Mouse (Mus musculus): ENCODE measurements around the gene 1700029P11Rik. TPM values are rescaled to one million over a fixed set of nuclear protein-coding genes. Genes with fewer than 3 reads are reported as not detected.
"Not testable (repeated sequence)": the region's sequence is repeated elsewhere in the genome, so short reads cannot be mapped to it uniquely, and the experiment has no call there.

1700029P11Rik gene
- polyA plus RNA-seq, 1 experiment from 2014 or later, result not detected

DNA sequence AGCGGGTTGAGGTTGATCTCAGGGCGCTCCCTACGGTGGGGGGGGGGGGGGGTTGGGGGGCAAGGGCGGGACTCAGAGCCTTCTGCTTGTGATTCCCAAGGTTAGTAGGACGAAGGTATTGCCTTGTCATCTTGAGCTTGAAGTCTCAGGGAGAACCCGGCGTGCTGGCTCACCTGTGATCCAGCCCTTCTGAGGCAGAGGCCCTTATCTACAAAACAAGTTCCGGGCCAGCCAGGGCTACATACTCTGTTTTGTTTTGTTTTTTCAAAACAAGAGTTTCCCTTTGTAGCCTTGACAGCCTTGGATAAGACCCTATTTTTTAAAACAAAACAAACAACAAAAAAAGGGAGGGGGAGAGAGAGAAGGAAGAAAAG, 19.3 kb upstream of the 1700029P11Rik start:
- H3K4me1 ChIP-seq, result peaks cover 11% of the 10 kb centered on the region; the same call in 1 of the 2 replicates
- no peak for DNase-seq (ENCODE audit: low spot score)
- 0% methylated on average over 7 of the region's 8 CpGs for WGBS
- H3K9me3 ChIP-seq, result no peaks in the 10 kb centered on the region
- H3K4me3 ChIP-seq, result peak overlapping the region; percentile 76
- H3K36me3 ChIP-seq, result no peaks in the 10 kb centered on the region
- H3K27me3 ChIP-seq (ENCODE audit: insufficient read depth, poor library complexity, severe bottlenecking), result no peaks in the 10 kb centered on the region
- H3K27ac ChIP-seq, result peak overlapping the region; percentile 78

DNA sequence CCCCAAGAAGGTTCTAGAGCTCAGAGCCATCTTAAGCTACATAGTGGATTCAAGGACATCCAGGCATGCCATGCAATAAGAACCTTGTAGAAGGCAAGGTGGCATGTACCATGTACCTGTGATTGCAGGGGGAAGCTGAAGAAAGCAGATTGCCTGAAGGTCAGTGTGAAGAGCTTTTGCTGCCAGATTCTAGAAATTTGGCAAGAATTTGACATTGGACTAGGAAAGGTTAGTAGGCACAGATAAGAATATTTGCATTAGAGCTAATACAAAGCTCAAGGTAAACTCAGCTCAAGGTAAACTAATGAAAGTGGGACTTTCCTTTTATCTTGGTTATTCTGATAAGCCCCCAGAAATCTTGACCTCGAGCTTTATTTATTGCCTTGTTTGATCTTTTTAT, 16.1 kb upstream of the 1700029P11Rik start:
- 53% methylated on average over 1 of the region's 1 CpGs for WGBS
- DNase-seq (ENCODE audit: low spot score), result no peak
- Histone ChIP-seq H3K27me3 (ENCODE audit: insufficient read depth, poor library complexity, severe bottlenecking) (no peaks in the 10 kb centered on the region), H3K36me3 (no peaks in the 10 kb centered on the region), H3K27ac (no peak overlapping the region), H3K4me3 (no peak overlapping the region), H3K4me1 (peaks cover 6% of the 10 kb centered on the region; the same call in 1 of the 2 replicates), H3K9me3 (no peaks in the 10 kb centered on the region)

DNA sequence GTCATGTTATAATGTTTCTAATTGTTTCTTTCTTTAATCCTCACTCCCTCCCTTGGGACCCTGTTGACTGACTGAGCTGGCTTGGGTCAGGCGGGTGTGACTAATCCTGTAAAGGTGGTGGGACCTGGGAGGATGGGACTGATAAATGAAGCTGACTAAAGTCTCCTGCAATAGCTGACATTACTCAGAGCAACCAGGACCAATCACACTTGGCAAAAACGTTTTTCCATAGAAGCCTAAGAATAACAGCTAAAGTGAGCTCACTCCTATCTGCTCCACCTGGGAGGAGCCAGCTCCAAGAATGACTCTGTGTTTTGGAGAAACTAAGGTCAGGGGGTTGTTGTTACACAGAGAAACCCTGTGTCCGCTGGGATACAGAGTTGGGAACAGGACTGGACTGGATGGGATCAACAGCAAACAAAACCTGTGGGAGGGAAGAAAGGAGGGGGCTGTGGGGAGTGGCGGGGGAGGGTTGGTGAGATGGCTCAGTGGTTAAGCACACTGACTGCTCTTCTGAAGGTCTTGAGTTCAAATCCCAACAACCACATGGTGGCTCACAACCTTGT, 15.3 kb upstream of the 1700029P11Rik start:
- H3K9me3 ChIP-seq, result no peaks in the 10 kb centered on the region
- no peaks in the 10 kb centered on the region for H3K27me3 ChIP-seq (ENCODE audit: insufficient read depth, poor library complexity, severe bottlenecking)
- WGBS, result 55% methylated on average over 4 of the region's 4 CpGs
- H3K27ac ChIP-seq, result no peak overlapping the region
- no peak for DNase-seq (ENCODE audit: low spot score)
- H3K4me3 ChIP-seq, result no peak overlapping the region
- peaks cover 6% of the 10 kb centered on the region; the same call in 1 of the 2 replicates for H3K4me1 ChIP-seq
- H3K36me3 ChIP-seq, result no peaks in the 10 kb centered on the region

DNA sequence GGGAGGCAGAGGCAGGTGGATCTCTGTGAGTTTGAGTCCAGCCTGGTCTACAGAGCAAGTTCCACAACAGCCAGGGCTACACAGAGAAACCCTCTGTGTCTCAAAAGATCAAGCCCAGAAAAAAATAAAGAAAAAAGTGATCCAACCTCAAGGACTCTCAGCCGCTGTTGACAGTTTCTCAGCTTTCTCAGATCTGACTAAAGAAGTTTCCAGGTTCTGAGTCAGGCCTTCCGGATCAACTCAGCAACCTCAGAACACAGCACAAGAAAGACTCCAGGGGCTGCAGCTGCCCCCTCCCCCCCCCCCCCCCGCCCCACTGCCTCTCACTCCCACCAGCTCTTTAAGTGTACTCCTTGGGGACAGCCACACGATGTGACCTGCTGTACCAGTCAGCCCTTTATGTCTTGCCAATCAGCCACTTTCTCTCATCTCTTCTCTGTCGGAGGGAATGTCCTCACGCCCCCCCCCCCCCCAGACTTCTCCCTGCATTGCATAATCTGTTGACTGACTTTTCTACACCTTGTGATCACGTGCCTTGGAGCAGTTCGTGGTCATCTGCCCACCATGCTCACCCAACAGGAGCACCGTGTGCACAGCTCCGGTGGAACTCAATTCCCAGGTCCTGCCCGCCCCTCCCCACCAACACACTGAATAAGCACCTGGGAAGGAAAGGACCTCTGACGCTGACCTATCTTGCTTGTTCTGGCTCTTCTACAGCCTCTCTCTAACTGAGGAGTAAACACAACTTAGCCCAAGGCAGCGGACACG, 14.1 kb upstream of the 1700029P11Rik start:
- Histone ChIP-seq H3K4me1 (no peaks in the 10 kb centered on the region), H3K9me3 (no peaks in the 10 kb centered on the region), H3K27me3 (ENCODE audit: insufficient read depth, poor library complexity, severe bottlenecking) (no peaks in the 10 kb centered on the region), H3K27ac (no peak overlapping the region), H3K4me3 (no peak overlapping the region), H3K36me3 (no peaks in the 10 kb centered on the region)
- WGBS, result 74% methylated on average over 13 of the region's 14 CpGs
- DNase-seq (ENCODE audit: low spot score), result no peak

DNA sequence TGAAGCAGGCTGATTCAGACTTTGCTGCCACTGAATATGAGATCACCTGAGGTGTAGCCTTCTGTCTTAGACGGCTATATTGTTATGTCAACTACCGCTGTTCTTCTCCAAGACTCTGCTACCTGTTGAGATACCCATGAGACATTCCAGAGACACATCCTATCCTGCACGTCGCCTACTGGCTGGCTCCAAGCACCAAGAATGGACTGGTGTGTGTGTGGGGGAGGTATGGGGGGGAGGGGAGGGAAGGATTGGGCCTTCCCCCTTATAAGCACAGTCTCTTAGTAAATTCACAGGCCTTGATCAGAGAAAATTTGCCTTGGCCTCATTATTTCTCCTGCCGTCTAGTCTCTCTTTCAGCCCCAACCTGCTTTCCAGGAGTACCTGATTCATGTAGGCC, 12.5 kb upstream of the 1700029P11Rik start:
- 82% methylated on average over 5 of the region's 5 CpGs for WGBS
- H3K4me3 ChIP-seq, result no peak overlapping the region
- no peak for DNase-seq (ENCODE audit: low spot score)
- H3K9me3 ChIP-seq, result peaks cover 3% of the 10 kb centered on the region; the same call in 1 of the 2 replicates
- H3K4me1 ChIP-seq, result no peaks in the 10 kb centered on the region
- H3K36me3 ChIP-seq, result no peaks in the 10 kb centered on the region
- H3K27ac ChIP-seq, result no peak overlapping the region
- no peaks in the 10 kb centered on the region for H3K27me3 ChIP-seq (ENCODE audit: insufficient read depth, poor library complexity, severe bottlenecking)

DNA sequence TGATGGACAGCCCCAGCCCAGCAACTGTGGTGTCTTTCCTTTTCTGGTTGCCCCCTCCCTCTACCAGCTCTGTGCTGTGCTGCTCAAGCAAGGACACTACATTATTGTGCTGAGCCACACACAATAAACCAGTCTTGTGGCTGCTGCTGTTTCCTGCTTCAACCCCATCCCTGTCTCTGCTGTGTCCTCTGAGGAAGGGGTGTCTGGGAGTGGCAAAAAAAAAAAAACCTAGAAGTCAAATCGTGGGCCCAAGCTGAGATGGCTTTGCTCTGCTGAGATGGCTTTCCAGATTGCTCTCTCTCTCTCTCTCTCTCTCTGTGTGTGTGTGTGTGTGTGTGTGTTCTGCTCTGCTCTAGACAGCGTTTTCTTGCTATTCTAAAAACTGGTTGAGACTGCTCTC, 11.9 kb upstream of the 1700029P11Rik start:
- 59% methylated on average over 2 of the region's 2 CpGs for WGBS
- H3K9me3 ChIP-seq, result peaks cover 3% of the 10 kb centered on the region; the same call in 1 of the 2 replicates
- no peak overlapping the region for H3K4me3 ChIP-seq
- no peaks in the 10 kb centered on the region for H3K27me3 ChIP-seq (ENCODE audit: insufficient read depth, poor library complexity, severe bottlenecking)
- no peak overlapping the region for H3K27ac ChIP-seq
- H3K36me3 ChIP-seq, result no peaks in the 10 kb centered on the region
- H3K4me1 ChIP-seq, result no peaks in the 10 kb centered on the region
- DNase-seq (ENCODE audit: low spot score), result no peak

DNA sequence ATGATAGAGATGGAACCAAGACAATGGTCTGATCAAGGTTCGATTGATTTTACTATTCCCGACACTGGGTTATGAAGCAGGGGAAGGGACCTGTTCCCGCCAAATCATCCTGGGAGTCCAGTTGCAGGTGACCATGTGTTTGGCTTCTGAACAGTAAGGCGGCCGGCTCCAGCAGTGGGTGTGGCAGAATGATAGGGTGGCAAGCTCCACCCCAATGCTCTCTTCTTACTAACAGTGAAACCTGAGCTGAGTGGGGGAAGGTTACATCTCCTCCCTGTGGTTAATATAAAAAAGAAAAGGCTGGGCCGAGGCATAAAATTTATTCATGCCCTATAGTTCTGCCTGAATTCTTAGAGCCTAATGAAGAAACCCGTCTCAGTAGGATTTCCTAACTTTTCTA, 11.2 kb upstream of the 1700029P11Rik start:
- WGBS, result 60% methylated on average over 7 of the region's 7 CpGs
- DNase-seq (ENCODE audit: low spot score), result no peak

DNA sequence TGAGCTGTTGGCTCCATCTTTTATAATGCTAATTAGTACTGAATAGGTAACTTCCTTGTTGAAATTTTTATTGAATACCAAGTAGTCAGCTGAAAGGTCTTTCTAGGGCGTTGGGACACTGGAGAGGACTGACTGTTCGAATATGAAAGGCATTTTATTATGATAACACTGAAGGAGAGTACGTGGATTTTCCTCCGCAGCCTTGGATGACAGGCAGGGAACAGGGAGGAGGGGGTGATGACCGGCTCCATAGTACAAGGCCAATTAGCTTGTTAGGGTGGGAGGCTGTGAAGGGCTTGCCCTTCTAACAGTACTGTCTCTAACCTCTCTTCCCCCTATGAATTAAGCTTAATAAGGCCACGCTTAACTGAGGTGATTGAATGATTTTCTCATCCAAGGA, 10.7 kb upstream of the 1700029P11Rik start:
- DNase-seq (ENCODE audit: low spot score); H3K36me3 ChIP-seq; H3K9me3 ChIP-seq; H3K4me3 ChIP-seq; H3K27me3 ChIP-seq (ENCODE audit: insufficient read depth, poor library complexity, severe bottlenecking); H3K27ac ChIP-seq; H3K4me1 ChIP-seq: not testable (repeated sequence)
- 76% methylated on average over 6 of the region's 6 CpGs for WGBS

More for the DNA sequence above, 11.2 kb upstream of the 1700029P11Rik start:
- Histone ChIP-seq H3K4me3 (no peak overlapping the region), H3K27me3 (ENCODE audit: insufficient read depth, poor library complexity, severe bottlenecking) (no peaks in the 10 kb centered on the region), H3K9me3 (peaks cover 3% of the 10 kb centered on the region; the same call in 1 of the 2 replicates), H3K27ac (no peak overlapping the region), H3K36me3 (no peaks in the 10 kb centered on the region), H3K4me1 (no peaks in the 10 kb centered on the region)

DNA sequence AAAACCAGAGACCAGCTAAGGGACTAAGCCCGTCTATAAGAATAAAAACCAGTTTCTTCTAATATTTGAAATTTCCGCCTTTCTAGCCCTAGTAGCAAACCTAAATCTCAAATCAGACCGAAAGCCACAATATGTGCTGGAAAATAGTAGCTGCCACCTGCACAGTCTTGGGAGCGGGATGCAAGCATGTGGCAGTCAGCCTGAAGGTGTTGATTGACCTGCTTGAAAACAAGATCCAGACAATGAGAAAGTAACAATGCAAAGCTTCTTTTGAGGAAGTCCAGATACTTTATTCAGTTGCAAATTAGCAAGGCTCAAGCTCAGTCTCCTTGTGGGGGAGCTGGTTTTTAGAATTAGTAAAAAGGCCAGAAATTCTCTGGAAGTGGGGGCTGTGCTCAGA, 9.8 kb upstream of the 1700029P11Rik start:
- DNase-seq (ENCODE audit: low spot score), result not testable (repeated sequence)
- WGBS, result 82% methylated on average over 4 of the region's 4 CpGs

DNA sequence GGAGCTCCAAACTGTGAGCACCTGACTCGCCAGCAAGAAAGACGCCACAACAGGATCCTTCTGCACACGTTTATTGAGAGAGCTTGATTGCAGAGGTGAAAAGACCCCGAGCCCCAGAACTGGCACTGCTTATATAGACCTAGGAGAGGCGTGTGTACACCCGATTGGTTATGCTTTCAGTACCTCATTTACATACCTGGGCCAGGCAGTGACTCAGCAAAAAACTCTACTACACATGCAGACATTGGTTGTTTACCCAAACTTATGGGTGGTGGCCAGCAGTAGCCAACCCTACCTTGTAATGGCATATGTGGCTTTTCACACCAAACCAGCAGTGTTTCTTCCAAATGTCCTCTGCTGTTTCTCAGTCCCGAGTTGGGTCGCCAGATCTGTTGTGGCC, 5.2 kb upstream of the 1700029P11Rik start:
- not testable (repeated sequence) for H3K36me3 ChIP-seq; DNase-seq (ENCODE audit: low spot score); H3K27me3 ChIP-seq (ENCODE audit: insufficient read depth, poor library complexity, severe bottlenecking); H3K4me3 ChIP-seq; H3K9me3 ChIP-seq; H3K4me1 ChIP-seq; H3K27ac ChIP-seq
- 88% methylated on average over 8 of the region's 8 CpGs for WGBS

More for the DNA sequence above, 9.8 kb upstream of the 1700029P11Rik start:
- H3K27me3 ChIP-seq (ENCODE audit: insufficient read depth, poor library complexity, severe bottlenecking); H3K36me3 ChIP-seq; H3K27ac ChIP-seq; H3K4me1 ChIP-seq; H3K4me3 ChIP-seq; H3K9me3 ChIP-seq: not testable (repeated sequence)

DNA sequence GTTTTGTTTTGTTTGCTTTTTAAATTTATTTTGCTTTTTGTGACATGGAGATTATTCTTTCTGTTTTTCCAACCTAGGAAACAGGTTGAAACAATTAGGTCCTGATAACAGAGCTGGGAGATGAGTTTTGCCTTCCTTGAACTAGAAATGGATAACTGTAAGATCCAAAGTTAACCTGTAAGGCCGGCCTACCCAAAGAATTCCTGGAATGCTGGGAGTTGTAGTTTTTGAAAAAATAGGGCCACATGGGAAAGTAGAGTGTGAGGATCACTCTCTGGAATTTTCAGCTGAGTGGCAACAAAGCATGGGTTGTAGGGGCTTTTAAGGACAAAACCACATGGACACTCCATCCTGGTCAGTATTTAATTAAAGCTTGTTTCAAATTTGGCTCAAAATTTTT, 1.8 kb downstream of the 1700029P11Rik start:
- H3K9me3 ChIP-seq, result no peaks in the 10 kb centered on the region
- H3K27me3 ChIP-seq (ENCODE audit: insufficient read depth, poor library complexity, severe bottlenecking), result no peaks in the 10 kb centered on the region
- WGBS, result 43% methylated on average over 1 of the region's 1 CpGs
- H3K27ac ChIP-seq, result no peak overlapping the region
- no peaks in the 10 kb centered on the region for H3K4me1 ChIP-seq
- no peaks in the 10 kb centered on the region for H3K36me3 ChIP-seq
- H3K4me3 ChIP-seq, result no peak overlapping the region
- no peak for DNase-seq (ENCODE audit: low spot score)

DNA sequence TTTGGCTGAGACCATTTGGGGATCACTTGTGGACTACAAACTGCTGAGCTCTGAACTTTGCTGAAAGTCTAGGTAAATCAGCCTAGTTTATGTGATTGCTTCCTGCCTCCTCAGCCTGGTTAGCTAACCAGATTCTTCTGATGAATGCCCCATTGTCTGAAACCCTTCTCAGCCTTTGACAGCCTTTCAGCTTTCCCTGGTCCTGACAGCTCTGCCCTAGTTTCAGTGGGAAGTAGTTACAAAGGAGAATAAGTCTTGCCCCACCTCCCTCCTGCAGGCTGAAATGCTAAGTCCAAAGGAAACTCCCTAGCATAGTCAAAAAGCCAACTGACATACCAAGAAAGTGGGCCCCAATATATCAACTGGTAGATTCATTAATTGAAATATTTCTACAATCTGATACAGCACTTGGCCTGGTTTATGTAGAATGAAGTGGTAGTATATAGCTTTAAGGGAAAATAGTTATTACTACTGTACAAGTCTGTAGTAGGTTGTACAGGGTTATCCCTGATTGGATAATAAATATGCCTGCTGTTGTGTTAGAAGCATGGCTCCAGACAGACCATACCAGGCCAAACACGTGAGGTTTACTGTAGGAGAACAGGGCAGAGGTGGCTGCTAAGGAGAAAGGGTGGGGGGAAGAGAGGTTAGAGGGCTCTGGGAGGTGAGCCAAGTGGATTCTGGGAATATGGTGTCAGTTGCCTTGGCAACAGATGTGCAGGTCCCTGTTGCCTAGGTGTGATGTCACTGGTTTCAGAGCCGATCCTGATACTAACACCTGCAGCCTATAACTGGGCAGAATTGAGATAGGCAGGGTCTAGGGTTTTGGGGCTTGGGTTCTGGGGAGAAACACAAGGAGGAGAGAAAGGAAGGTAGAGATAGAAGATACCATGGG, 5.2 kb downstream of the 1700029P11Rik start:
- no peak overlapping the region for H3K4me3 ChIP-seq
- DNase-seq (ENCODE audit: low spot score), result no peak
- no peaks in the 10 kb centered on the region for H3K36me3 ChIP-seq
- peaks cover 14% of the 10 kb centered on the region for H3K4me1 ChIP-seq
- no peaks in the 10 kb centered on the region for H3K27me3 ChIP-seq (ENCODE audit: insufficient read depth, poor library complexity, severe bottlenecking)
- WGBS, result 72% methylated on average over 2 of the region's 2 CpGs
- no peaks in the 10 kb centered on the region for H3K9me3 ChIP-seq
- no peak overlapping the region for H3K27ac ChIP-seq

DNA sequence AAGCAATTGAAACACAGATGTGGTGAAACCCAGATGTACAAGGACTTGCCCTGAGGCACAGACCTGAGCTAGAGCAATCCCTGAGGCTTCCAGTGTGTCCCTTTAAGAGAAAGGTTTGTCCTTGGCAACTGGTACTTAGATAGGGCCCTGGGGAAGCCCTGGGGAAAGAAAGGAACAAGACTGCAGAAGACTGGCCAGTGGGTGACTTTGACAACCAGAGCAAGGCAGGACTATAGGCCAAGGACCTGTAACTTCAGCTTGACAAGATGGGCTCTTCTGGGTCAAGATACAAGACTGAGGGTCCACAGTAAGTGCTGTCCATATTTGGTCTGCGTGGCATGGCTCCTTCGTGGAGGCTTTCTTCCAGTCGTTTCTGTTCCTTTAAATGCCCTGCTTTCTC, 7.3 kb downstream of the 1700029P11Rik start, which contains the start of gene Xrcc6:
Xrcc6 (plus strand) TSS at position 190 of the 400 bp plus-strand sequence.
- no peaks in the 10 kb centered on the region for H3K27me3 ChIP-seq (ENCODE audit: insufficient read depth, poor library complexity, severe bottlenecking)
- 77% methylated on average over 3 of the region's 3 CpGs for WGBS
- no peak for DNase-seq (ENCODE audit: low spot score)
- H3K27ac ChIP-seq, result no peak within 1 kb of the TSS
- H3K36me3 ChIP-seq, result peaks cover 4% of the 10 kb centered on the region; the same call in 1 of the 2 replicates
- no peak within 1 kb of the TSS for H3K4me3 ChIP-seq
- peaks cover 28% of the 10 kb centered on the region for H3K4me1 ChIP-seq
- no peaks in the 10 kb centered on the region for H3K9me3 ChIP-seq
